Mouse (Mus musculus): ENCODE measurements around the gene Zkscan14.

DNA sequence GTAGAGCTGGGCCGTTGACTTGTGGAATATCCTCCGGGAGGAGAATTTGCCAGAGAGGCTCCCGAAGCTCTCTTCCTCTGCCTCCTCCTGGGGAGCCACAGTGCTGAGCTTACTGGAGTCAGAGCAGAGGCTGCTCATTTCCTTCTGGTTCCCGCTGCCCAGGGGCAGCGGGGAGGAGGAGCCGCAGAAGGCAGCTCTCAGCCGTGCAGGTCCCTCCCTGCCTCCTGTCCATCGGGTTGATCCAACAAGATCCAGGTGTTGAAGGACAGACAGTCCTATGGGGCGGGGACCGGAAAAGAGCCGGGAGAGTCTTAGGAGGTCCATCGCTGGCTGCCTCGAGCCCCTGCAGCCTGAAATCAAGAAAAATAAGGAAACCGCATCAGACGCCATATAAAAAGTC lies 36.5 kb downstream of the Zkscan14 start:
- TF ChIP-seq CTCF (IDR thresholded peaks at IDR 0.05; ENCODE audit: control insufficient read depth, insufficient read depth, insufficient read length): no peak
- no peak for TF ChIP-seq FOSL1 (IDR thresholded peaks at IDR 0.05; ENCODE audit: insufficient read depth, low read length, poor library complexity, severe bottlenecking)
- no peak for TF ChIP-seq USF1 (IDR thresholded peaks at IDR 0.05; ENCODE audit: low read depth)
- no peak for TF ChIP-seq CEBPB (IDR thresholded peaks at IDR 0.05; ENCODE audit: low read depth)

Data from C2C12 (cell line).